Mouse (Mus musculus) adrenal gland, postnatal 14 days (tissue): ENCODE measurements around the gene Fgfbp3. TPM values are rescaled to one million over a fixed set of nuclear protein-coding genes. Genes with fewer than 3 reads are reported as not detected.
"Not testable (repeated sequence)": the region's sequence is repeated elsewhere in the genome, so short reads cannot be mapped to it uniquely, and the experiment has no call there.

Experiments
- DNase-seq: peaks from one replicate; pipeline ENCODE4 v3.0.0; 2021; ENCODE audit warnings: mixed read lengths
- long read RNA-seq, 2 experiments: library from polyadenylated mRNA; stranded (forward); transcript quantifications; one replicate each; pipeline ENCODE4 v2.0.0; 2021
- total RNA-seq: library from RNA; stranded (reverse); gene quantifications from 2 replicates; pipeline ENCODE4 v1.2.3, GENCODE M21; 2021

The Fgfbp3 gene
- 2.7 TPM in 2 replicates for total RNA-seq
- long read RNA-seq, experiment 1, partial matches to known transcripts = 10 of 10 reads
- long read RNA-seq, experiment 1, other reads (novel, unspliced or antisense) = 0 of 10 reads
- long read RNA-seq, experiment 2, partial matches to known transcripts = 5 of 5 reads
- long read RNA-seq, experiment 2, other reads (novel, unspliced or antisense) = 0 of 5 reads

- DNase-seq = no peak
These were observed at the start of gene Fgfbp3 for GRCm38 (mm10) chr19:36919466-36919865. Gene Fgfbp3, minus strand, starts transcription at chr19:36919615.

GRCm38 (mm10) chr19:36962544-36963260 lies 43.3 kb upstream of the Fgfbp3 start:
- DNase-seq = not testable (repeated sequence)

GRCm38 (mm10) chr19:36961320-36961719 lies 41.9 kb upstream of the Fgfbp3 start:
- DNase-seq = no peak

GRCm38 (mm10) chr19:36958331-36958730 lies 38.9 kb upstream of the Fgfbp3 start:
- no peak for DNase-seq

- DNase-seq = no peak
These were observed 34.3 kb upstream of the Fgfbp3 start for GRCm38 (mm10) chr19:36953637-36954206.

- no peak for DNase-seq
These were observed 20.6 kb upstream of the Fgfbp3 start for GRCm38 (mm10) chr19:36940064-36940463.

GRCm38 (mm10) chr19:36938008-36938407 lies 18.6 kb upstream of the Fgfbp3 start:
- no peak for DNase-seq

GRCm38 (mm10) chr19:36936285-36936684 lies 16.9 kb upstream of the Fgfbp3 start:
- no peak for DNase-seq

- DNase-seq = no peak
These were observed 13.2 kb upstream of the Fgfbp3 start for GRCm38 (mm10) chr19:36932613-36933012.

GRCm38 (mm10) chr19:36932097-36932496 lies 12.7 kb upstream of the Fgfbp3 start:
- DNase-seq = no peak

- DNase-seq = no peak
These were observed 10.4 kb upstream of the Fgfbp3 start for GRCm38 (mm10) chr19:36929816-36930215.

- DNase-seq = no peak
These were observed 8.5 kb upstream of the Fgfbp3 start for GRCm38 (mm10) chr19:36927800-36928361.

GRCm38 (mm10) chr19:36926553-36927236 lies 7.3 kb upstream of the Fgfbp3 start:
- peak; percentile 24 for DNase-seq

- peak; percentile 94 for DNase-seq
These were observed 6.5 kb upstream of the Fgfbp3 start, which contains the start of gene Btaf1 for GRCm38 (mm10) chr19:36925671-36926552. Gene Btaf1, plus strand, starts transcription at chr19:36926079.

GRCm38 (mm10) chr19:36922936-36923335 lies 3.5 kb upstream of the Fgfbp3 start:
- no peak for DNase-seq

- no peak for DNase-seq
These were observed 2.6 kb upstream of the Fgfbp3 start for GRCm38 (mm10) chr19:36922015-36922414.

GRCm38 (mm10) chr19:36918441-36919301 lies 744 bp downstream of the Fgfbp3 start:
- DNase-seq = peak; percentile 93

- no peak for DNase-seq
These were observed 2.5 kb downstream of the Fgfbp3 start for GRCm38 (mm10) chr19:36916876-36917389.

- no peak for DNase-seq
These were observed 3.2 kb downstream of the Fgfbp3 start for GRCm38 (mm10) chr19:36916206-36916605.

- no peak for DNase-seq
These were observed 6.4 kb downstream of the Fgfbp3 start for GRCm38 (mm10) chr19:36913064-36913463.
